Mouse (Mus musculus) gastrocnemius, postnatal 36 days (tissue): ENCODE results near the gene Gng8. TPM values are rescaled to one million over a fixed set of nuclear protein-coding genes. Genes with fewer than 3 reads are reported as not detected.

Experiments used
- DNase-seq, 2 experiments: peaks; one replicate each; pipeline ENCODE4 v3.0.0; 2022
- intact Hi-C: fragments of 180-260 bp; cut with DNase I; formaldehyde crosslinking; loops from one replicate; pipeline ENCODE4 v1.15.1; 2025
- total RNA-seq, 2 experiments: library from RNA; stranded (reverse); gene quantifications; 2 replicates each; pipeline ENCODE4 v1.2.3; 2021

Gng8 gene
- total RNA-seq, 2 experiments from 2014 or later, result 0.54 TPM; not detected in 1

DNA sequence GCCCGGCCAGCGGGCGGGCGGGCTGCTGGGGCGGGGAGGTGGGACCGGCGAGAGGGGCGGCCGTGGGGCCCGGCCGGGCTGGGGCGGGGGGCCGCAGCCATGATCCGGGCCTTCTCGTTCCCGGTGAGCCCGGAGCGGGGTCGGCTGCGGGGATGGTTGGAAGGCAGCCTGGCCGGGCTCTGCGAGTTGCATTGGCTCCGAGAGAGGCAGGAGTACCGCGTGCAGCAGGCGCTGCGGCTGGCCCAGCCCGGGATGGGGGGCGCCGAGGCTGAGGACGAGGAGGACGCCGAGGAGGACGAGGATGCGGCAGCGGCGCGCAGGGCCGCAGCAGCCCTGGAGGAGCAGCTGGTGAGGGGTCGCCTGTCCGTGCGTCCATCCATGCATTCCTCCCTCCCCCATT lies 16.3 kb upstream of the Gng8 start:
- intact Hi-C loops, result no loop called here
- no peak for DNase-seq

DNA sequence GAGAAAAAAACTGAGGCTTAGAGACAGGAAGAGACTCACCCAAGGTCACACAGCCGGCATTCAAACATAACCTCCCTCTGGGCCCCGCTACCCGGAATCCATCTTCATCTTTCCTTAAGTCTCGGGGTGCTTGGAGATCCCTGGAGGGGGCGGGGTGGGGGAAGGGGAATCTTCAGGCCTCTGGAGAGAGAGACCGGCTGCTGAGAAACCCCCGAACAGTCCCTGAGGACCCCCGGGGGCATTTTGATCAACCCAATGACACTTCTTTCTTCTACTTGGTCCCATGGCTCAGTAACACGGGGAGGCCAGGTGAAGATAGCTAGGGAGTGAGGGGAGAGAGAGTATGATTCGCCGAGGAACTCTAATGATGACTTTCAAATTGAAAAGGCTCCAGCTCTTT lies 15.6 kb upstream of the Gng8 start:
- DNase-seq, result no peak
- intact Hi-C loops, result no loop called here

DNA sequence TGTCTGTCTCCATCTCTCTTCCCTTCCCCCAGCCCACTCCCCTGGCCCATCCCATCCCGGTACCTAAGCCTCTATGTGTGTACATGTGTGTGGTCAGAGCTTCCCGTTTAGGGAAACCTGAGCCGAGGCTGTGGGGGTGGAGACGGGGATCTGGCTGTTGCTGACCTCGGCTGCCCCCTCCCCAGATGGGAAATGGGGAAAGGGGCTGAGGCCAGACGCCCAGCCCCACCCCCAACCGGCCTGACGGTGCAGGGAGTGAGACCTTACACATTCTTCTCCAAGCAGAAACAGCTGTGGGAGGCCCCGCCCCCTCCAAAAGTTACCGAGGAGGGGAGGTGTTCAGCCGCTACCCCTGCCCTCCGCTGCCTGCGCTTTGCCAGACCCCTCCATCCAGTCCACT lies 15.0 kb upstream of the Gng8 start:
- no peak for DNase-seq
- intact Hi-C loops, result no loop called here

DNA sequence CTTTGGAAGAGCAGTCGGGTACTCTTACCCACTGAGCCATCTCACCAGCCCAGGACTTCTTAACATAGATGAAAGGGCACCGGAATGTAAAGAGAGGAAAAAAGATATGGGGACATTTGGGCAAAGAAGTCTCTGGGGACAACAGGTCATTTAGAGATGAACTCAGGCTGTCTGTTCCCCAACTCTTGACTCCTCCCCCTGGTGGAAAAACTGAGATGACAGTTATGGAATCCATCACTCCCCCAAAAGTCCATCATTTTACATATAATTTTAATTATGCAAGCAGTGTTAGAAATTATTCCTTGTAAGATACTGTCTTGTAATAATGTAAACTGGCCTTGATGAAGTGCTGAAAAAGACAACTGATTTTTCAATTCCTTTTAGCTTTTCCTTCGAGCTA lies 13.9 kb upstream of the Gng8 start:
- intact Hi-C loops, result no loop called here
- DNase-seq, result no peak

GRCm38 (mm10) chr7:16879796-16880547 lies 11.6 kb upstream of the Gng8 start:
- intact Hi-C loops, result no loop called here
- peak in 1 of 2 experiments; percentile 35 for DNase-seq

GRCm38 (mm10) chr7:16880615-16881014 lies 11.0 kb upstream of the Gng8 start:
- no peak for DNase-seq
- intact Hi-C loops, result no loop called here

DNA sequence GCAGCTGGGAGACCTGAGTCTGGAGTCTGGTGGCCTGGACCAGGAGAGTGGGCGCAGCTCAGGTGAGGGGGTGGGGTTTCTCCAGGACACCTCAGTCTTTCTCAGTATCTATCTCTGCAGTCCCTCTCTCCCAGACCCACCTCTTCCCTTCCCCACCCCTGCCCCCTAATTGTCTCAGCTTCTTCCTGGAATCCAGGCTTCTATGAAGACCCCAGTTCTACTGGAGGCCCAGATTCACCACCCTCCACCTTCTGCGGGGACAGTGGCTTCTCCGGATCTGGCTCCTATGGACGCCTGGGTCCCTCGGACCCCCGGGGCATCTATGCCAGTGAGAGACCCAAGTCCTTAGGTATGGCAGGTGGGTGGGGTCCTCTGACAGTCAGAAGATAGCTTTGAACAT lies 8.4 kb upstream of the Gng8 start:
- intact Hi-C loops, result no loop called here
- no peak for DNase-seq

- DNase-seq, result no peak
- intact Hi-C loops, result no loop called here
Observed at GRCm38 (mm10) chr7:16884334-16884733, 7.3 kb upstream of the Gng8 start.

DNA sequence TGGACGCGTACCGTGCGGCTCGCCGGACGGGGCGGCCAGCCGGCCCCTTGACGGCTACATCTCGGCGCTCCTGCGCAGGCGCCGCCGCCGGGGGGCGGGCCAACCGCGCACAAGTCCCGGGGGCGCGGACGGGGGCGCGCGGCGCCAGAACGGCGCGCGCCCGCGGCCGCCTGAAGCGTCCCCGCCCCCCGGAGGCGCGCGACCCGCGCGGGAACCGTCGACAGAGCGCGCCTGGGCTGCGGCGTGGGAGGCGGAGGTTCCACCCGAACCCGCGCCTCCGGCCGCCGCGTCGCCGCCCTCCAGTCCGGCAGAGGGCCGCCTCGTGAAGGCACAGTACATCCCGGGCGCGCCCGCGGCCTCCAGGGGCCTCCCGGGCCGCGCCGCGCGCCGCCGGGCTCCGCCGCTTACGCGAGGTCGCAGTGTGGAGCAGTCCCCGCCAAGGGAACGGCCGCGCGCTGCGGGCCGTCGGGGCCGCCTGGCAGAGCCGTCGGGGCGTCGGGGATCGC lies 6.3 kb upstream of the Gng8 start:
- DNase-seq, result no peak
- intact Hi-C loops, result no loop called here

- intact Hi-C loops, result no loop called here
- no peak for DNase-seq
Observed at GRCm38 (mm10) chr7:16885905-16886304, 5.7 kb upstream of the Gng8 start.

- intact Hi-C loops, result no loop called here
- DNase-seq, result no peak
Observed at GRCm38 (mm10) chr7:16890536-16890935, 1.1 kb upstream of the Gng8 start.

DNA sequence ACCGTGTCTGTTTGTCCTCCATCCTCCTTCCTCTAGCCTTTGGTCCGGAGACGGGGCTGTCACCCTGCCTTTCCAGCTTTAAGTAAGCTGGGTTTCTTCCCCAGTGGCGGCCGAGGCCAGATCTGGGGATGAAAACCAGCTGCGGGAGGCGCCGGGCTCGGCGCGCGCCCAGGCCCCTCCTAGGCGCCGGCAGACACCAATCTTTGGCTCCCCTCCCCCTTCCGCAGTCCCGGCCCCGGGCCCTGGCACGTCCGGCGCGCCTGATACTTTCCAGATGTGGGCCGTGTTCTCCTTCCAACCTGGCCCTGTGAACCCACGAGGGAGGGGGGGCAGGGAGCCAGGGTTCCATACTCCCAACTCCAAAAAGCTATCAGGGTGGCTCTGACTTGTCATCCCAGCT lies 642 bp upstream of the Gng8 start:
- intact Hi-C loops, result loop anchor here (1.0 kb wide), 1 partner anchor 17 kb away; no protein-coding TSS in a partner anchor
- DNase-seq, result peak; percentile 73 to 87

GRCm38 (mm10) chr7:16892352-16892730 lies 755 bp downstream of the Gng8 start:
- intact Hi-C loops, result no loop called here
- no peak for DNase-seq

DNA sequence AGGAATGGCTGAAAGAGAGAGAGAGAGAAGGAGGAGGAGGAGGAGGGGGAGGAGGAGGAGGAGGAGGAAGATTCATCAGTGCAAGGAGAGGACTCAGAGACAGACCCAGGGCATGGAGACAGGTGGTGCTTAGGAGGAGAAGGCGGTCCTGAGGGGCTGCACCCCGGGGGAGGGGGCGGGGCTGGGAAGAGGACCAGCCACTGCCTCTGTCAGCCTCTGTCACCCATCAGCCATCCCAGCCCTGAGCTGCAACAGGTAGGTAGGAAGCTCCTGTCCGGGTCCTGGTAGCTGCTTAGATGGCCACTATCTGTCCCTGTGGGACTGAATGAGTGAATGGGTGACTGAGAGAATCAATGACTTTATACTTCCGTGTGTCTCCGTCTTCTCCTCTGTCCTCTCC lies 2.0 kb downstream of the Gng8 start:
- intact Hi-C loops, result no loop called here
- no peak for DNase-seq

GRCm38 (mm10) chr7:16894279-16894678 lies 2.7 kb downstream of the Gng8 start:
- no peak for DNase-seq
- intact Hi-C loops, result no loop called here

GRCm38 (mm10) chr7:16895000-16895399 lies 3.4 kb downstream of the Gng8 start:
- intact Hi-C loops, result loop anchor here (1.0 kb wide), 1 partner anchor 18 kb away; no protein-coding TSS in a partner anchor

GRCm38 (mm10) chr7:16895511-16895910 lies 3.9 kb downstream of the Gng8 start:
- no peak for DNase-seq
- intact Hi-C loops, result loop anchor here (1.0 kb wide), 1 partner anchor 18 kb away; no protein-coding TSS in a partner anchor

More at GRCm38 (mm10) chr7:16895000-16895399, 3.4 kb downstream of the Gng8 start:
- peak; percentile 71 to 75 for DNase-seq

- intact Hi-C loops, result no loop called here
- DNase-seq, result no peak
Observed at GRCm38 (mm10) chr7:16900526-16900925, 8.9 kb downstream of the Gng8 start.

DNA sequence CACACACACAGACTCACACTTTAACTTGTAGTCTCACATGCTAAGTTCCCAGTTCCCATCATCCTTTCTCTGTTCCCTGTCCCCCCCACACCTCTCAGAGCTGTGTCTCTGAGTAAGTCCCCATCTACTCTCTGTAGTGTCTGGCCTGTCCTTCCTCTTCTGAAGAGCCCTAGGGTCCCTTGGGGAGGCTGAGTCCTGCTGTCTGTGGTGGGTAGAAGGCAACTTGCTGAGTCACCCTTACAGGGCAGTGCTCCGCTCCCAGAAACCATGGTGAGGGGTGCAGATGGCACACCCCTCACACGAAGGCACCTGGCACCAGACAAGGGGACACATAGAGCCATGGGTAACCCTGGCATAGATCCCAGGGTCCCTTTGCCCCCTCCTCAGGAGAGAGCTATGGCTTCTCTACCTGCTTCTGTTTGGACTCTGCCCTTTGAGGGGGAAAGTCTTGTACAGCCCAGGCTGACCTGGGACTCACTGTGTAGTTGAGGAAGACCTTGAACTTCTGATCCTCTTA lies 11.9 kb downstream of the Gng8 start:
- intact Hi-C loops, result no loop called here
- DNase-seq, result no peak

- DNase-seq, result no peak
- intact Hi-C loops, result no loop called here
Observed at GRCm38 (mm10) chr7:16904120-16904675, 12.6 kb downstream of the Gng8 start.

DNA sequence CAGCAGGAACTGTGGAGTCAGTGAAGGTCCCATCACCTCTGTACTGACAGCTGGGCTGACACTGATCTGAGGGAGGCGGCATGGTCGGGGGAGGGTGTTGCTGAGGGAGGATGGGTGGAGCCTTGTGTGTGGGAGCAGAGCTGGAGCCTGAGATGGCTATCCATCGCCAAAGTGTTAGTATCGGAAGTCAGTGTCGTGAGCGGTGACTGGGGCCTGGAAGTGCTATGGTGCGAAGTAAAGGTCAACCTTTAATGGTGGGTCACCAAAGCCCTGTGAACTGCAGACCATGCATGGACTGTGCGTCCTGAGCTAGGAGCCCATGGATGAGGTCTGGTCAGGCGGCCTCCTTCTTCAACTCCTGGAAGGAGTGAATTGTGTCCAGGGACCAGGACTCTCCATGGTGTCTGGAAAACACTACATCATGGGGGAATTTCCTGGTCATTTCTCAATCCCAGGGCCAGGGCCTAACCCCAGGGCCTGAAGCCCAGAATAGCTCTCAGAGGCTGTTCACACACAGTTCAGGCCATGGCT lies 14.0 kb downstream of the Gng8 start:
- DNase-seq, result no peak
- intact Hi-C loops, result no loop called here

GRCm38 (mm10) chr7:16906281-16906680 lies 14.7 kb downstream of the Gng8 start, which contains the start of gene Ptgir:
Gene Ptgir (plus strand): TSS chr7:16906490.
- peak; percentile 76 to 79 for DNase-seq
- intact Hi-C loops, result no loop called here
